Mouse (Mus musculus): ENCODE results near the gene Kif6. TPM values are rescaled to one million over a fixed set of nuclear protein-coding genes. Genes with fewer than 3 reads are reported as not detected.

The Kif6 gene
- polyA plus RNA-seq, 1 experiment from 2014 or later = 3.5 TPM

DNA sequence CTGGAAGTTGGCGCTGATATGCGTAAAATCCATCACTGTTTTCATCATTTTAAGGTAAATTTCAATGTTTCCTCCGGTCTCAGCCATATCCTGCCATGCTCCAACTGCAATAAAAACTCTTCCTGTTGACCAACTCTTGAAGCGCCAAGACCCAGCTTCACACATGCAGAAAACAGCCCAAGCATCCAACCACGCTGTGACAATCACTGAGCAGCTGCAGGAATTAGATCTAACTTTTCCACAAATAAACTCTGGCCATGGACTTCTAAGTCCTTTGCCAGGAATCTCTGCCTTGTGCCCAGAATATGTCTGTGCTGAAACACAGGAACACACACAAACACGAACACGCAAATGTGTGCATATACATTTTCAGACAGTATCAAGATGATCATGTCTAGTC is 138.9 kb downstream of the Kif6 start:
- 91% methylated on average over 7 of the region's 7 CpGs for WGBS

DNA sequence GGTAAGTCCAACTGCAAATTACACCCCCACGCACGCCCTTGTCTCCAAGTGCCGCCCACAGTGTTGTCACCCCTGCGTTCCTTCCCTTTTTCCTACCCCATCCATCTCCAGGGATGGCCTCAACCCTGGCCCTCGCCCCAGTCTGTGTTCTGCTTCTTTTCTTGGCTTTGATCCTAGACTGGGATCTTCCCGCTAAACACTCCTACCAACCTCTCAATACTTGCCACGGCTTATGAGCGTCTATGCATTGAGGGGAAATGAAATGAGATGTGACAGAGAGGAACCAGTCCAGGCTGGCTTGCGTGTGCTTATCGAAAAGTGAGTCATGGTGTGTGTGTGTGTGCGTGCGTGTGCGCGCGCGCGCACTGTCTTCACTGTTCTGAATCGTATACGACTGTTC is 141.9 kb downstream of the Kif6 start:
- DNase-seq (ENCODE audit: low spot score) (no peak), ATAC-seq (ENCODE audit: insufficient read depth, low FRiP score, low TSS enrichment) (no peak)
- no peak overlapping the region for H3K4me2 ChIP-seq (ENCODE audit: low read depth)
- no peaks in the 10 kb centered on the region for H3K4me1 ChIP-seq (ENCODE audit: control insufficient read depth, insufficient read depth, low read length)
- no peaks in the 10 kb centered on the region for H3K36me3 ChIP-seq (ENCODE audit: control insufficient read depth, insufficient read depth, low read length)
- H3K27ac ChIP-seq (ENCODE audit: low read depth, low read length) = no peak overlapping the region
- H3K9ac ChIP-seq (ENCODE audit: low read length) = no peak overlapping the region
- no peak overlapping the region for H3K4me3 ChIP-seq (ENCODE audit: low read depth, low read length)
- H3K27me3 ChIP-seq (ENCODE audit: control insufficient read depth, insufficient read depth, low read length) = no peaks in the 10 kb centered on the region
- 94% methylated on average over 19 of the region's 19 CpGs for WGBS
- no peaks in the 10 kb centered on the region for H3K9me3 ChIP-seq (ENCODE audit: control insufficient read depth, low read length)

More for the DNA sequence above, 138.9 kb downstream of the Kif6 start:
- Histone ChIP-seq H3K36me3 (ENCODE audit: control insufficient read depth, insufficient read depth, low read length) (no peaks in the 10 kb centered on the region), H3K27ac (ENCODE audit: low read depth, low read length) (no peak overlapping the region), H3K9me3 (ENCODE audit: control insufficient read depth, low read length) (no peaks in the 10 kb centered on the region), H3K4me1 (ENCODE audit: control insufficient read depth, insufficient read depth, low read length) (no peaks in the 10 kb centered on the region), H3K4me2 (ENCODE audit: low read depth) (no peak overlapping the region), H3K27me3 (ENCODE audit: control insufficient read depth, insufficient read depth, low read length) (no peaks in the 10 kb centered on the region), H3K9ac (ENCODE audit: low read length) (no peak overlapping the region), H3K4me3 (ENCODE audit: low read depth, low read length) (no peak overlapping the region)
- no peak for DNase-seq (ENCODE audit: low spot score)
- ATAC-seq (ENCODE audit: insufficient read depth, low FRiP score, low TSS enrichment) = no peak

DNA sequence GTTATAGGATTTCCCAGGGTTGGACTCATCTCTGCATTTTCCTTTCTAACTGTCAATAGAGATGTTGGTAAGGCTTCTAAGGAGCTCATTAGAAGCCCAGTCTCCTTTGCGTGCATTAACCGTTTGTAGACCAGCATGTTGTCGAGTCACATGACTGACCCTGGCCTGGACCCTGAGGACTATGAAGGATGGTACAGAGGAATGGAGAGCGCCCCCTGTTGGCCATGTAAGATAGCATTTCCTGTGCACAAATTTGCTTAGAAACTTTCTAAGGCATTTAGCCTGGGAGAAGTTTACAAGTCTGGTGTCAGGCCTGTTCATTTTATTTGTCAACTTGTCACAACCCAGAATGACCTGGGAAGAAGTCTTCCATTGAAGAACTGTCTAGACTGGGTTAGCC is 144.1 kb downstream of the Kif6 start:
- H3K9ac ChIP-seq (ENCODE audit: low read length) = no peak overlapping the region
- no peak overlapping the region for H3K27ac ChIP-seq (ENCODE audit: low read depth, low read length)
- no peak for DNase-seq (ENCODE audit: low spot score)
- 80% methylated on average over 4 of the region's 4 CpGs for WGBS
- no peaks in the 10 kb centered on the region for H3K9me3 ChIP-seq (ENCODE audit: control insufficient read depth, low read length)
- H3K4me3 ChIP-seq (ENCODE audit: low read depth, low read length) = no peak overlapping the region
- H3K4me2 ChIP-seq (ENCODE audit: low read depth) = no peak overlapping the region
- no peaks in the 10 kb centered on the region for H3K27me3 ChIP-seq (ENCODE audit: control insufficient read depth, insufficient read depth, low read length)
- H3K36me3 ChIP-seq (ENCODE audit: control insufficient read depth, insufficient read depth, low read length) = no peaks in the 10 kb centered on the region
- H3K4me1 ChIP-seq (ENCODE audit: control insufficient read depth, insufficient read depth, low read length) = no peaks in the 10 kb centered on the region
- ATAC-seq (ENCODE audit: insufficient read depth, low FRiP score, low TSS enrichment) = no peak

DNA sequence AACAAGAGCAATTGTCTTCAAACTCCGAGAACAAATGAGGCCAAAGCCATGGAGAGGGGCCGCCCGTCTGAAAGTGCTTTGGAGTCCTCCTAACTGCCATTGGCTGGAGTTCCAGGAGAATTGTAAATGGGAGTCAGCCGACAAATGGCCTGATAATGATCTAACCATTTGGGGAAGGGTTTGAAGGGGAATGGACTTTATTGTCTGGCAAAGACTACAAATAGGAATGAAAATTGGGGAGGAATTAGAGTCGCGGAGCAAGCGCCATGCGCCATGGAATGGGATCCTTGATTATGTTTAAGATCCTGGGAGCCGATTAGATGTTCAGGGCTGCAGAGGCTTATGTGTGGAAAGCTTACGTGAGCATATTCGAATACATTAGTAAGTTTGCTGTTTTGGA is 146.3 kb downstream of the Kif6 start:
- Histone ChIP-seq H3K36me3 (ENCODE audit: control insufficient read depth, insufficient read depth, low read length) (no peaks in the 10 kb centered on the region), H3K27ac (ENCODE audit: low read depth, low read length) (no peak overlapping the region), H3K9ac (ENCODE audit: low read length) (no peak overlapping the region), H3K4me3 (ENCODE audit: low read depth, low read length) (no peak overlapping the region), H3K27me3 (ENCODE audit: control insufficient read depth, insufficient read depth, low read length) (no peaks in the 10 kb centered on the region), H3K9me3 (ENCODE audit: control insufficient read depth, low read length) (no peaks in the 10 kb centered on the region), H3K4me1 (ENCODE audit: control insufficient read depth, insufficient read depth, low read length) (no peaks in the 10 kb centered on the region), H3K4me2 (ENCODE audit: low read depth) (no peak overlapping the region)
- 72% methylated on average over 11 of the region's 11 CpGs for WGBS
- DNase-seq (ENCODE audit: low spot score) (no peak), ATAC-seq (ENCODE audit: insufficient read depth, low FRiP score, low TSS enrichment) (no peak)

DNA sequence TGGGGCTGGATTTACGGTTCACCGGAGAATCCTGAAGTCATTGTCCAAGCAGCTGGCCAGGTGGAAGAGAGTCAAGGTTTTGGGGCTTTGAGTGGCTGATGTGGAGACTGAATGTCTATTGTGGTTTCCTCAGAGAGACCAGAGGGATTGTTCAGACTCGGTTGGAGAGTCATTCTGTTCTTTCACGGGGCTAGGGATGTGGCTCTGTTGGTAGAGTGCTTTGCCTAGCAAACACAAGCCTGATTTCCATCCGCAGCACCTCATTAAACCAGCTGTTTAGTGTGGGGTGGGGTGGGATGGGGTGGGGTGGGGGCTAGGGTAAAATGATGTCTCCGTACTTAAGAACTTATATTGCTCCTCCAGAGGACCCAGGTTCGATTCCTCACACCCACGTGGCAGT is 146.9 kb downstream of the Kif6 start:
- Histone ChIP-seq H3K9me3 (ENCODE audit: control insufficient read depth, low read length) (no peaks in the 10 kb centered on the region), H3K4me2 (ENCODE audit: low read depth) (no peak overlapping the region), H3K4me3 (ENCODE audit: low read depth, low read length) (no peak overlapping the region), H3K4me1 (ENCODE audit: control insufficient read depth, insufficient read depth, low read length) (no peaks in the 10 kb centered on the region), H3K36me3 (ENCODE audit: control insufficient read depth, insufficient read depth, low read length) (no peaks in the 10 kb centered on the region), H3K27ac (ENCODE audit: low read depth, low read length) (no peak overlapping the region), H3K9ac (ENCODE audit: low read length) (no peak overlapping the region), H3K27me3 (ENCODE audit: control insufficient read depth, insufficient read depth, low read length) (no peaks in the 10 kb centered on the region)
- ATAC-seq (ENCODE audit: insufficient read depth, low FRiP score, low TSS enrichment) (no peak), DNase-seq (ENCODE audit: low spot score) (no peak)
- WGBS = 76% methylated on average over 8 of the region's 8 CpGs

DNA sequence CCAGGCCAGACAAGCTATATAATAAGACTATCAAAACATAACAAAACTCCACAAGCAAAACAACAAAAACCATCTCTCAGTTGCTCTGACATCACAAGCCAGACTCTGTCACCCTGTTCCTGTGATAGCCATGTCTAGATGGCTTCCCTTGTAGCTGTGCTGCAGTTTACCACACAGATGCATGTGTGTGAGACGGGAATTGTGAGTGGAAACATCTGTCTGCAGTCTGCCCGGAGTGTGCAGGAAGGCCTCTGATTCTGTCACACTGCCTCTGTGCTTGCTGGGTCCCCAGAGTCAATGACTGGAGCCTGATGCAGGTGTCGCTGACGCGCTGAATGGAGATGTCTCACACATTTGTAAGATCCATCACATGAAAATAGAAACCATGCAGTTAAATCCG is 150.0 kb downstream of the Kif6 start:
- H3K4me3 ChIP-seq (ENCODE audit: low read depth, low read length) = no peak overlapping the region
- no peak overlapping the region for H3K9ac ChIP-seq (ENCODE audit: low read length)
- no peak for ATAC-seq (ENCODE audit: insufficient read depth, low FRiP score, low TSS enrichment)
- no peak overlapping the region for H3K4me2 ChIP-seq (ENCODE audit: low read depth)
- H3K27ac ChIP-seq (ENCODE audit: low read depth, low read length) = no peak overlapping the region
- H3K36me3 ChIP-seq (ENCODE audit: control insufficient read depth, insufficient read depth, low read length) = no peaks in the 10 kb centered on the region
- H3K27me3 ChIP-seq (ENCODE audit: control insufficient read depth, insufficient read depth, low read length) = no peaks in the 10 kb centered on the region
- no peak for DNase-seq (ENCODE audit: low spot score)
- H3K4me1 ChIP-seq (ENCODE audit: control insufficient read depth, insufficient read depth, low read length) = 0 out of 2 replicates have a peak, but pooled peaks cover 4% of the 10 kb centered on the region
- WGBS = 78% methylated on average over 6 of the region's 6 CpGs
- H3K9me3 ChIP-seq (ENCODE audit: control insufficient read depth, low read length) = no peaks in the 10 kb centered on the region

DNA sequence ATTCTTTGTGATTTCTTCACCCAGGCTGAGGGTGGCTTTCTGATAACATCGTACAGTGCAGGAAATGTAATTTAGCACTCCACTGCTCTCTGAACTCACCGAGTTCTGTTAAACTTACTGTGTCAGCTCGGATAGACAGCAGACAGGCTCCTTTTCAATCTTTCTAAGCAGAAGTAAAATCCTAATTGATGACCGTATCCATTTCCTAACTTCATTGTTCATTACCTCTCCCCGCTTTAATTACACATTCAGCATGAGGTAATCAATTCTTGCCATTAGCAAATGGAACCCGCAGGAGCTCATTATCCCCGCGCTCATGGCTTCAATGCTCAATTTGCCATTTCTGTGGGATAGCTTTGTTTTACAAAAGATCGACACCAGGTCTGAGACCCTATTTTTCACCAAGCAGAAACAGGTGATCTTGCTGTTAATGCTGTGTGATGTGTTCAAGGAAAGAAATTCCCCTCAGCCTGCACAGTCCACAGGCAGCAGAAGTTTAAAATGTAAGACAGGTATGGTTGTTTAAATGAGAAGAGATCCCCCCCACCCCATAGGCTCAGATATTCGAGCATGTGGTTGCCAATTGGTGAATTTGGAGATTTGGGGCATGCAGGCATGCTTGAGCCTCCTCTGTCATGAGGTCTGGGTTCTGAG is 152.9 kb downstream of the Kif6 start:
- no peak overlapping the region for H3K4me2 ChIP-seq (ENCODE audit: low read depth)

DNA sequence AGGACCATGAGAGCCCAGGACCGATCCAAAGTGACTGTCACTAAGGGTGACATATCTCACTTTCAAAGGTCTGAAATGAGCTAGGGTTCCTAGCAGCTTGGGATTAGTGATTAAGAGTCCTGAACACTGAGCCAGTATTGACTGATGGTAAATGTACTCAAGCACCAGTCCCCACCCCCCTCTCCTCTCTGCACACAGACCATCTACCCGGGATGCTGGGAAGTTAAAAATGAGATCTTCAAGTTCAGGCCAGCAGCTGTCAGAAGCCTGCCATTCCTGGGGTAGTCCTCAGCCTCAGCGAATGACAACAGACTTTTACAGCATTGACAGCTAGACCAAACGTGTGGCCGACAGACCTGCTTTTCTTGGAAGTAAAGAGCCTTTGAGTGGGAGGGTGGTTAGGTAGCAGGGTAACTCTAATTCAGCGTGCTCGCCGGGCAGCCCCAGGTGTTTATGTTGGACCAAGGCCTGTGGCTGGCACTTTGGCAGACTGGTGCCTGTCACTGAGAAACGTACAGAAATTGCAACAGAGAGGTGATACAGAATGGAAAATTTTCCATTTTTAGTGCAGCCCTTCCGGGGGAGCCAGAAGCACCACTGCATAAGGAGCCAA is 156.9 kb downstream of the Kif6 start:
- no peak for ATAC-seq (ENCODE audit: insufficient read depth, low FRiP score, low TSS enrichment)
- Histone ChIP-seq H3K4me1 (ENCODE audit: control insufficient read depth, insufficient read depth, low read length) (0 out of 2 replicates have a peak, but pooled peaks cover 4% of the 10 kb centered on the region), H3K27ac (ENCODE audit: low read depth, low read length) (no peak overlapping the region), H3K9ac (ENCODE audit: low read length) (no peak overlapping the region), H3K27me3 (ENCODE audit: control insufficient read depth, insufficient read depth, low read length) (no peaks in the 10 kb centered on the region), H3K9me3 (ENCODE audit: control insufficient read depth, low read length) (no peaks in the 10 kb centered on the region), H3K4me3 (ENCODE audit: low read depth, low read length) (no peak overlapping the region), H3K4me2 (ENCODE audit: low read depth) (no peak overlapping the region), H3K36me3 (ENCODE audit: control insufficient read depth, insufficient read depth, low read length) (no peaks in the 10 kb centered on the region)
- DNase-seq (ENCODE audit: low spot score) = no peak
- WGBS = 76% methylated on average over 10 of the region's 10 CpGs

More for the DNA sequence above, 152.9 kb downstream of the Kif6 start:
- Histone ChIP-seq H3K9me3 (ENCODE audit: control insufficient read depth, low read length) (no peaks in the 10 kb centered on the region), H3K27ac (ENCODE audit: low read depth, low read length) (no peak overlapping the region), H3K9ac (ENCODE audit: low read length) (no peak overlapping the region), H3K36me3 (ENCODE audit: control insufficient read depth, insufficient read depth, low read length) (no peaks in the 10 kb centered on the region), H3K27me3 (ENCODE audit: control insufficient read depth, insufficient read depth, low read length) (no peaks in the 10 kb centered on the region), H3K4me3 (ENCODE audit: low read depth, low read length) (no peak overlapping the region), H3K4me1 (ENCODE audit: control insufficient read depth, insufficient read depth, low read length) (0 out of 2 replicates have a peak, but pooled peaks cover 4% of the 10 kb centered on the region)
- DNase-seq (ENCODE audit: low spot score) (no peak), ATAC-seq (ENCODE audit: insufficient read depth, low FRiP score, low TSS enrichment) (peak; percentile 31; the same call in 1 of the 2 replicates)
- WGBS = 38% methylated on average over 10 of the region's 10 CpGs
